17 mouse cellular contexts compared by ENCODE assay signal in the genomic region with DNA sequence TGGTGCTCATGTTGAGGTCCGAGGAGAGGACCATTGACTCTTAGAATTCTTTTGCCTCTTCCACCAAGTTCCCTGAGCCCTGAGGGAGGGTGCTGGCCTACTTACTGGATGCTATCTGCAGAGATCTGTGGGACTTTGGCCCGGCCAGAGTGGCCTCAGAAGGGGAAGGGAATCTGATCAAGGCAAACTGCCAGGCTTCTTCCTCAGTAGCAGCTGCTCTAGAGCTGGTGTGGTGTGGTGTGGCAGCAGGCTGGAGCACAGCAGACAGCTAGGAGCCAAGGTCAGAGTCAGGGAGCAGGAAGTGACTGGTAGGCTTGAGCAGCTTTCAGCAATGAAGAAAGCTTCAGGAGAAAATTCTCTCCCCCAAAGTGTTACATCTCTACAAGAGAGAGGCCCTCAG. TPM values are rescaled to one million over a fixed set of nuclear protein-coding genes. Genes with fewer than 3 reads are reported as not detected.
DNase-seq lines count a peak whose midpoint lies in the region; ATAC-seq and TF ChIP-seq lines count a peak whose summit lies in the region.
"Had no signal": no experiment of that assay in that cellular context is flagged by ENCODE, and none has a peak within 500 bp of the region (broad histone marks: within the 10 kb centered on the region; RNA-seq: fewer than 3 reads in every experiment).

No protein-coding gene starts in this region.

- no peak for ATAC-seq in kidney, embryonic 16.5 days (ENCODE audit: low FRiP score, low TSS enrichment)
- ATAC-seq in stomach, postnatal 0 days (ENCODE audit: low FRiP score, low TSS enrichment), result 0 out of 2 replicates have a peak, but pooled peaks have one; percentile 35
- ATAC-seq: forebrain, embryonic 14.5 days had no signal

- H3K27ac ChIP-seq in kidney, embryonic 16.5 days (ENCODE audit: low read length), result no peak overlapping the region
- no peak overlapping the region for H3K27ac ChIP-seq in stomach, postnatal 0 days (replicated peaks)
- H3K27ac ChIP-seq: heart, embryonic 13.5 days; kidney, postnatal 0 days; limb, embryonic 12.5 days; stomach, embryonic 15.5 days had no signal

- no peak overlapping the region for H3K4me3 ChIP-seq in kidney, embryonic 16.5 days (ENCODE audit: low read length)
- no peak overlapping the region for H3K4me3 ChIP-seq in stomach, postnatal 0 days (ENCODE audit: low read depth, low read length)
- H3K4me3 ChIP-seq: heart, embryonic 13.5 days; limb, embryonic 12.5 days; stomach, embryonic 15.5 days had no signal

- no peak for TF ChIP-seq EP300 in stomach, postnatal 0 days (optimal IDR thresholded peaks at IDR 0.05)

- no peaks in the 10 kb centered on the region for H3K4me1 ChIP-seq in kidney, embryonic 16.5 days (ENCODE audit: insufficient read depth, low read length)
- no peaks in the 10 kb centered on the region for H3K4me1 ChIP-seq in stomach, postnatal 0 days (replicated peaks; ENCODE audit: control insufficient read depth, insufficient read depth)
- H3K4me1 ChIP-seq: heart, embryonic 13.5 days; stomach, embryonic 15.5 days had no signal

- H3K36me3 ChIP-seq in kidney, embryonic 16.5 days (ENCODE audit: insufficient read depth, low read length), result no peaks in the 10 kb centered on the region
- no peaks in the 10 kb centered on the region for H3K36me3 ChIP-seq in stomach, postnatal 0 days (ENCODE audit: control insufficient read depth, insufficient read depth, low read length)
- H3K36me3 ChIP-seq: heart, embryonic 13.5 days; limb, embryonic 12.5 days; stomach, embryonic 15.5 days had no signal

- H3K4me2 ChIP-seq in kidney, embryonic 16.5 days (replicated peaks; ENCODE audit: low read depth, low read length), result no peak overlapping the region
- H3K4me2 ChIP-seq in stomach, postnatal 0 days (replicated peaks; ENCODE audit: low read depth), result no peak overlapping the region
- H3K4me2 ChIP-seq: heart, embryonic 13.5 days; limb, embryonic 12.5 days; lung, embryonic 14.5 days; midbrain, embryonic 11.5 days; stomach, embryonic 15.5 days had no signal

- H3K9ac ChIP-seq in kidney, embryonic 16.5 days (replicated peaks; ENCODE audit: low read length), result no peak overlapping the region
- H3K9ac ChIP-seq in stomach, postnatal 0 days (ENCODE audit: low read length), result no peak overlapping the region
- H3K9ac ChIP-seq: heart, embryonic 13.5 days; limb, embryonic 12.5 days; lung, embryonic 14.5 days; stomach, embryonic 15.5 days had no signal

- H3K9me3 ChIP-seq in kidney, embryonic 16.5 days (ENCODE audit: low read length), result peaks cover 15% of the 10 kb centered on the region
- 0 out of 2 replicates have a peak, but pooled peaks cover 2% of the 10 kb centered on the region for H3K9me3 ChIP-seq in stomach, postnatal 0 days (ENCODE audit: control insufficient read depth, low read length)

- H3K27me3 ChIP-seq in kidney, embryonic 16.5 days (ENCODE audit: insufficient read depth, low read length), result no peaks in the 10 kb centered on the region
- H3K27me3 ChIP-seq in stomach, postnatal 0 days (ENCODE audit: control insufficient read depth, insufficient read depth, low read length), result no peaks in the 10 kb centered on the region
- H3K27me3 ChIP-seq: heart, embryonic 13.5 days; limb, embryonic 12.5 days; stomach, embryonic 15.5 days had no signal

- 58% methylated on average over 2 of the region's 2 CpGs for WGBS in kidney, embryonic 16.5 days
- WGBS in stomach, postnatal 0 days, result 49% methylated on average over 2 of the region's 2 CpGs

- peak; percentile 86 for DNase-seq in kidney, adult 11 months
- peak; percentile 41 for DNase-seq in urinary bladder, postnatal 14 days (ENCODE audit: low spot score)
- no peak for DNase-seq in urinary bladder, postnatal 10 days (ENCODE audit: low spot score)
- peak; percentile 90 for DNase-seq in kidney, adult 9 months
- DNase-seq in stomach, postnatal 0 days (ENCODE audit: low spot score), result peak; percentile 19
- no peak for DNase-seq in heart, adult 8-10 months (ENCODE audit: low spot score)
- DNase-seq in urinary bladder, postnatal 4 days (ENCODE audit: low spot score in 2 of 2), result no peak
- DNase-seq: gastrocnemius, postnatal 25 days; lung, embryonic 14.5 days; thymus, postnatal 14 days had no signal

- TF ChIP-seq CTCF in stomach, postnatal 0 days (IDR thresholded peaks at IDR 0.05; ENCODE audit: low read depth), result no peak

RNA-seq across cellular contexts. Expression of a gene that starts 36.8 kb away (rescaled TPM):
- polyA plus RNA-seq in kidney, embryonic 16.5 days (2015; fragmentation: Nextera tagmentation; extraction: Ambion mirVana), result 50.5 and 50.7 TPM in 2 replicates
- 11.1 and 11.3 TPM in 2 replicates for polyA plus RNA-seq in stomach, postnatal 0 days (2015; fragmentation: Nextera tagmentation; extraction: Ambion mirVana)
- 10 to 100 TPM; 29.4 to 35.2 (median 30.8) TPM for total RNA-seq in heart, adult 8-10 months (2022)

RNA-seq across cellular contexts. Expression of a gene that starts 38.2 kb away (rescaled TPM):
- 29.2 and 33.5 TPM in 2 replicates for polyA plus RNA-seq in kidney, embryonic 16.5 days (2015; fragmentation: Nextera tagmentation; extraction: Ambion mirVana)
- 14.9 and 16.0 TPM in 2 replicates for polyA plus RNA-seq in stomach, postnatal 0 days (2015; fragmentation: Nextera tagmentation; extraction: Ambion mirVana)
- total RNA-seq in heart, adult 8-10 months (2022), result 10 to 100 TPM; 17.9 to 21.2 (median 20.6) TPM

Comparison
In these comparisons a context has a peak if more than half of its experiments do, and no peak if none do; other contexts are left out.
1. DNase-seq: peak in kidney, adult 11 months (single experiment), urinary bladder, postnatal 14 days (single experiment), kidney, adult 9 months (single experiment) and stomach, postnatal 0 days (single experiment); none in urinary bladder, postnatal 10 days (single experiment), heart, adult 8-10 months (single experiment) and urinary bladder, postnatal 4 days (0 of 2).